Mouse (Mus musculus): ENCODE measurements around the gene Bbx.

- no peak for TF ChIP-seq CTCF (IDR thresholded peaks at IDR 0.05; ENCODE audit: extremely low read depth, insufficient read depth, low read length)
- no peak for TF ChIP-seq POLR2A (IDR thresholded peaks at IDR 0.05; ENCODE audit: extremely low read depth, insufficient read depth, low read length)
Observed at GRCm38 (mm10) chr16:50210742-50211141, 221.4 kb downstream of the Bbx start.
